ENCODE assay signal across 19 mouse cellular contexts in the genomic region with DNA sequence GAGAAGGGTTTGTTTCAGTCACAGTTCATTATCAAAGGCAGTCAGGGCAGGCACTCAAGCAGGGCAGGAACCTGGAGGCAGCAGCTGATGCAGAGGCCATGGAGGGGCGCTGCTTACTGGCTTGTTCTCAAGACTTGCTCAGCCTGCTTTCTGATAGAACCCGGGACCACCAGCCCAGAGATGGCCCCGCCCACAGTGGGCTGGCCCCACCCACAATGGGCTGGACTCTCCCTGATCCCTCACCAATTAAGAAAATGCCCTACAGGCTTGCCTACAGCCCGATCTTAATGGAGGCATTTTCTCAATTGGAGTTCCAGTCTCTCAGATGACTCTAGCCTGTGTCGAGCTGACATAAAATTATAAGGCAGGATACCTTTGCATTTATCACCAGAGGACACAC.
DNase-seq lines count a peak whose midpoint lies in the region; ATAC-seq and TF ChIP-seq lines count a peak whose summit lies in the region.
"Had no signal": no experiment of that assay in that cellular context is flagged by ENCODE, and none has a peak within 500 bp of the region (broad histone marks: within the 10 kb centered on the region; RNA-seq: fewer than 3 reads in every experiment).

No protein-coding gene starts in this region.

- H3K9ac ChIP-seq in kidney, postnatal 0 days (ENCODE audit: low read depth, low read length) = no peak overlapping the region
- H3K9ac ChIP-seq in kidney, embryonic 16.5 days (replicated peaks; ENCODE audit: low read length) = no peak overlapping the region
- H3K9ac ChIP-seq in midbrain, embryonic 15.5 days = no peak overlapping the region
- H3K9ac ChIP-seq: embryonic facial prominence, embryonic 12.5 days; lung, embryonic 14.5 days had no signal

- no peak overlapping the region for H3K4me3 ChIP-seq in kidney, postnatal 0 days (replicated peaks; ENCODE audit: low read depth, low read length)
- H3K4me3 ChIP-seq in kidney, embryonic 16.5 days (ENCODE audit: low read length) = no peak overlapping the region
- H3K4me3 ChIP-seq in midbrain, embryonic 15.5 days = no peak overlapping the region
- H3K4me3 ChIP-seq: embryonic facial prominence, embryonic 12.5 days had no signal

- 14% methylated on average over 5 of the region's 5 CpGs for WGBS in kidney, postnatal 0 days
- 7% methylated on average over 5 of the region's 5 CpGs for WGBS in kidney, embryonic 16.5 days
- 10% methylated on average over 5 of the region's 5 CpGs for WGBS in midbrain, embryonic 15.5 days

- TF ChIP-seq CTCF in kidney, postnatal 0 days (IDR thresholded peaks at IDR 0.05; ENCODE audit: low read depth) = peak; percentile 21; the same call in 1 of the 2 replicates

- DNase-seq in kidney, postnatal 0 days (ENCODE audit: low spot score) = no peak
- DNase-seq in R1 (ENCODE audit: low read depth, low spot score) = peak; percentile 68
- DNase-seq in embryo, embryonic 11 days = peak; percentile 28
- no peak for DNase-seq in lung, postnatal 36 days
- no peak for DNase-seq in layer of hippocampus, postnatal 14 days (ENCODE audit: low spot score in 2 of 2)
- DNase-seq: adrenal gland, postnatal 14 days; heart, postnatal 14 days; kidney, adult 11 months; layer of hippocampus, postnatal 36 days; lung, embryonic 14.5 days; right cerebral cortex, postnatal 4 days; thymus, postnatal 4 days had no signal

- 0 out of 2 replicates have a peak, but pooled peaks cover 4% of the 10 kb centered on the region for H3K4me1 ChIP-seq in kidney, postnatal 0 days (replicated peaks; ENCODE audit: insufficient read depth, low read length)
- H3K4me1 ChIP-seq in kidney, embryonic 16.5 days (ENCODE audit: insufficient read depth, low read length) = no peaks in the 10 kb centered on the region
- H3K4me1 ChIP-seq in midbrain, embryonic 15.5 days = peaks cover 30% of the 10 kb centered on the region
- H3K4me1 ChIP-seq: embryonic facial prominence, embryonic 12.5 days had no signal

- no peaks in the 10 kb centered on the region for H3K9me3 ChIP-seq in kidney, postnatal 0 days (replicated peaks; ENCODE audit: low read length)
- H3K9me3 ChIP-seq in kidney, embryonic 16.5 days (ENCODE audit: low read length) = no peaks in the 10 kb centered on the region
- H3K9me3 ChIP-seq in midbrain, embryonic 15.5 days = no peaks in the 10 kb centered on the region
- H3K9me3 ChIP-seq: embryonic facial prominence, embryonic 12.5 days had no signal

- H3K27me3 ChIP-seq in kidney, postnatal 0 days (ENCODE audit: insufficient read depth, low read length) = no peaks in the 10 kb centered on the region
- H3K27me3 ChIP-seq in kidney, embryonic 16.5 days (ENCODE audit: insufficient read depth, low read length) = no peaks in the 10 kb centered on the region
- no peaks in the 10 kb centered on the region for H3K27me3 ChIP-seq in midbrain, embryonic 15.5 days (replicated peaks)
- H3K27me3 ChIP-seq: embryonic facial prominence, embryonic 12.5 days had no signal

- no peak overlapping the region for H3K4me2 ChIP-seq in kidney, postnatal 0 days (ENCODE audit: low read length)
- no peak overlapping the region for H3K4me2 ChIP-seq in kidney, embryonic 16.5 days (replicated peaks; ENCODE audit: low read depth, low read length)
- H3K4me2 ChIP-seq in midbrain, embryonic 15.5 days = no peak overlapping the region
- H3K4me2 ChIP-seq: embryonic facial prominence, embryonic 12.5 days; heart, embryonic 11.5 days; liver, embryonic 11.5 days; lung, embryonic 14.5 days had no signal

- no peaks in the 10 kb centered on the region for H3K36me3 ChIP-seq in kidney, postnatal 0 days (ENCODE audit: insufficient read depth, low read length)
- H3K36me3 ChIP-seq in kidney, embryonic 16.5 days (ENCODE audit: insufficient read depth, low read length) = no peaks in the 10 kb centered on the region
- H3K36me3 ChIP-seq in midbrain, embryonic 15.5 days (replicated peaks) = no peaks in the 10 kb centered on the region
- H3K36me3 ChIP-seq: embryonic facial prominence, embryonic 12.5 days had no signal

- H3K27ac ChIP-seq in kidney, postnatal 0 days = no peak overlapping the region
- no peak overlapping the region for H3K27ac ChIP-seq in kidney, embryonic 16.5 days (ENCODE audit: low read length)
- H3K27ac ChIP-seq in midbrain, embryonic 15.5 days = peak overlapping the region; percentile 58
- H3K27ac ChIP-seq: embryonic facial prominence, embryonic 12.5 days; hindbrain, postnatal 0 days; macrophage had no signal

- ATAC-seq in kidney, postnatal 0 days (replicated peaks; ENCODE audit: low FRiP score, low read depth) = no peak
- no peak for ATAC-seq in kidney, embryonic 16.5 days (ENCODE audit: low FRiP score, low TSS enrichment)
- no peak for ATAC-seq in midbrain, embryonic 15.5 days (replicated peaks)

Comparison
In these comparisons a context has a peak if more than half of its experiments do, and no peak if none do; other contexts are left out.
1. DNase-seq: peak in R1 (single experiment) and embryo, embryonic 11 days (single experiment); none in kidney, postnatal 0 days (single experiment), lung, postnatal 36 days (single experiment) and layer of hippocampus, postnatal 14 days (0 of 2).